Mouse (Mus musculus) heart, postnatal 0 days (tissue): ENCODE measurements around the gene Rsph9. TPM values are rescaled to one million over a fixed set of nuclear protein-coding genes. Genes with fewer than 3 reads are reported as not detected.

Experiments used
- ATAC-seq: fragments of 200-750 bp; cut with Nextera tagmentation; 2 replicates; pipeline ENCODE4 v1.8.0; 2017; ENCODE audit warnings: low read depth, moderate number of reproducible peaks, moderate library complexity; ENCODE audit not compliant: insufficient read depth
- DNase-seq: peaks from one replicate; pipeline ENCODE4 v3.0.0-alpha.2; 2016; ENCODE audit warnings: low spot score
- H3K27ac ChIP-seq: fragments of 300-500 bp; sonication (generic); 2 replicates; pipeline ENCODE4 v1.5.1; 2014; ENCODE audit warnings: low read depth, mild to moderate bottlenecking
- H3K27me3 ChIP-seq: fragments of 300-500 bp; sonication (generic); 2 replicates; pipeline ENCODE4 v1.6.1; 2014; ENCODE audit warnings: low read length, mixed read lengths; ENCODE audit not compliant: control insufficient read depth, insufficient read depth
- H3K36me3 ChIP-seq: fragments of 300-500 bp; sonication (generic); replicated peaks from 2 replicates; pipeline ENCODE4 v1.6.1; 2014; ENCODE audit warnings: low read length, mixed read lengths; ENCODE audit not compliant: control insufficient read depth, insufficient read depth
- H3K4me1 ChIP-seq: fragments of 300-500 bp; sonication (generic); 2 replicates; pipeline ENCODE4 v1.6.1; 2014; ENCODE audit warnings: antibody characterized with exemption; ENCODE audit not compliant: control insufficient read depth, insufficient read depth
- H3K4me2 ChIP-seq: fragments of 300-500 bp; sonication (generic); 2 replicates; pipeline ENCODE4 v1.6.1; 2014; ENCODE audit warnings: low read depth, mild to moderate bottlenecking, low read length, moderate library complexity
- H3K4me3 ChIP-seq: fragments of 300-500 bp; sonication (generic); 2 replicates; pipeline ENCODE4 v1.5.1; 2014; ENCODE audit warnings: low read depth, low read length
- H3K9ac ChIP-seq: fragments of 300-500 bp; sonication (generic); replicated peaks from 2 replicates; pipeline ENCODE4 v1.6.1; 2014; ENCODE audit warnings: low read depth, low read length, mixed read lengths
- H3K9me3 ChIP-seq: fragments of 300-500 bp; sonication (generic); replicated peaks from 2 replicates; pipeline ENCODE4 v1.6.1; 2016; ENCODE audit warnings: low read length; ENCODE audit not compliant: control insufficient read depth
- CTCF ChIP-seq: IDR thresholded peaks from 2 replicates; pipeline ENCODE4 v1.5.1; 2016; ENCODE audit warnings: antibody characterized with exemption, control low read depth, low read depth
- EP300 ChIP-seq: IDR thresholded peaks from 2 replicates; pipeline ENCODE4 v1.6.1; 2016; ENCODE audit warnings: antibody characterized with exemption, low read depth
- WGBS: fragments of 180-500 bp; shearing (Covaris S2); extraction: QIAGEN DNeasy Blood & Tissue Kit; methylation state at CpG from one replicate; pipeline ENCODE4 v1.1.7; 2014; 5-methylcytosine and 5-hydroxymethylcytosine counted together
- polyA plus RNA-seq: library from polyadenylated mRNA; unstranded; fragments of >200 nt; fragmentation: Nextera tagmentation; extraction: Ambion mirVana; gene quantifications from 2 replicates; pipeline ENCODE4 v1.2.1, GENCODE M21; 2015
- total RNA-seq: library from RNA; depleted of rRNA; stranded (reverse); fragments of >200 nt; gene quantifications from 2 replicates; pipeline ENCODE4 v1.2.3, GENCODE M21; 2014; ENCODE audit warnings: low replicate concordance

Rsph9 gene
- total and polyA plus RNA-seq, 2 experiments from 2014 or later: 0.27 to 4.2 TPM

GRCm38 (mm10) chr17:46101906-46102305 lies 42.1 kb downstream of the Rsph9 start:
- Histone ChIP-seq H3K4me2 (no peak overlapping the region), H3K27me3 (no peaks in the 10 kb centered on the region)
- TF ChIP-seq CTCF: no peak
- TF ChIP-seq EP300: no peak

GRCm38 (mm10) chr17:46098525-46098924 lies 45.5 kb downstream of the Rsph9 start:
- no peaks in the 10 kb centered on the region for H3K9me3 ChIP-seq
- H3K9ac ChIP-seq: no peak overlapping the region
- H3K36me3 ChIP-seq: no peaks in the 10 kb centered on the region
- TF ChIP-seq CTCF (no peak), EP300 (no peak)
- ATAC-seq: no peak
- DNase-seq: no peak
- H3K4me2 ChIP-seq: no peak overlapping the region
- no peak overlapping the region for H3K27ac ChIP-seq
- peaks cover 6% of the 10 kb centered on the region; the same call in 1 of the 2 replicates for H3K27me3 ChIP-seq
- 0 out of 2 replicates have a peak, but pooled peaks cover 5% of the 10 kb centered on the region for H3K4me1 ChIP-seq
- 49% methylated on average over 8 of the region's 8 CpGs for WGBS
- no peak overlapping the region for H3K4me3 ChIP-seq

More at GRCm38 (mm10) chr17:46101906-46102305, 42.1 kb downstream of the Rsph9 start:
- Histone ChIP-seq H3K27ac (no peak overlapping the region), H3K4me3 (no peak overlapping the region), H3K9me3 (no peaks in the 10 kb centered on the region), H3K9ac (no peak overlapping the region), H3K4me1 (0 out of 2 replicates have a peak, but pooled peaks cover 5% of the 10 kb centered on the region), H3K36me3 (no peaks in the 10 kb centered on the region)
- DNase-seq: no peak
- 85% methylated on average over 9 of the region's 9 CpGs for WGBS
- ATAC-seq: no peak

- DNase-seq (no peak), ATAC-seq (no peak)
- Histone ChIP-seq H3K27ac (no peak overlapping the region), H3K4me1 (no peaks in the 10 kb centered on the region), H3K27me3 (peaks cover 6% of the 10 kb centered on the region; the same call in 1 of the 2 replicates), H3K9me3 (no peaks in the 10 kb centered on the region), H3K36me3 (no peaks in the 10 kb centered on the region), H3K4me2 (no peak overlapping the region), H3K4me3 (no peak overlapping the region), H3K9ac (no peak overlapping the region)
- TF ChIP-seq CTCF: no peak
- TF ChIP-seq EP300: no peak
- WGBS: 81% methylated on average over 14 of the region's 14 CpGs
These were observed 52.1 kb downstream of the Rsph9 start for GRCm38 (mm10) chr17:46091899-46092298.

- no peak overlapping the region for H3K9ac ChIP-seq
- 85% methylated on average over 1 of the region's 1 CpGs for WGBS
- H3K4me2 ChIP-seq: no peak overlapping the region
- ATAC-seq (no peak), DNase-seq (no peak)
- no peaks in the 10 kb centered on the region for H3K4me1 ChIP-seq
- no peaks in the 10 kb centered on the region for H3K36me3 ChIP-seq
- H3K4me3 ChIP-seq: no peak overlapping the region
- no peaks in the 10 kb centered on the region for H3K9me3 ChIP-seq
- TF ChIP-seq CTCF (no peak), EP300 (no peak)
- H3K27ac ChIP-seq: no peak overlapping the region
- peaks cover 6% of the 10 kb centered on the region; the same call in 1 of the 2 replicates for H3K27me3 ChIP-seq
These were observed 52.7 kb downstream of the Rsph9 start for GRCm38 (mm10) chr17:46091351-46091750.

- DNase-seq (no peak), ATAC-seq (no peak)
- H3K4me3 ChIP-seq: no peak overlapping the region
- 55% methylated on average over 17 of the region's 17 CpGs for WGBS
- no peaks in the 10 kb centered on the region for H3K27me3 ChIP-seq
- TF ChIP-seq EP300: no peak
- TF ChIP-seq CTCF: no peak
- H3K36me3 ChIP-seq: no peaks in the 10 kb centered on the region
- no peak overlapping the region for H3K9ac ChIP-seq
- no peaks in the 10 kb centered on the region for H3K9me3 ChIP-seq
- peaks cover 13% of the 10 kb centered on the region for H3K4me1 ChIP-seq
- H3K27ac ChIP-seq: no peak overlapping the region
- H3K4me2 ChIP-seq: no peak overlapping the region
These were observed 57.6 kb downstream of the Rsph9 start for GRCm38 (mm10) chr17:46086341-46086870.

- Histone ChIP-seq H3K4me2 (peak overlapping the region; percentile 60), H3K27me3 (no peaks in the 10 kb centered on the region), H3K9ac (peak overlapping the region; percentile 45), H3K4me3 (peak overlapping the region; percentile 24), H3K9me3 (no peaks in the 10 kb centered on the region), H3K27ac (peak overlapping the region; percentile 40), H3K4me1 (peaks cover 13% of the 10 kb centered on the region), H3K36me3 (no peaks in the 10 kb centered on the region)
- TF ChIP-seq EP300: 0 out of 2 replicates have a peak, but pooled peaks have one; percentile 44
- TF ChIP-seq CTCF: 0 out of 2 replicates have a peak, but pooled peaks have one; percentile 6
- DNase-seq (peak; percentile 76), ATAC-seq (peak; percentile 79)
- 2% methylated on average over 10 of the region's 10 CpGs for WGBS
These were observed 59.9 kb downstream of the Rsph9 start for GRCm38 (mm10) chr17:46084091-46084501.
